Mouse (Mus musculus) kidney, adult 2 months (tissue): ENCODE results near the gene Ccnk. TPM values are rescaled to one million over a fixed set of nuclear protein-coding genes. Genes with fewer than 3 reads are reported as not detected.

Source experiments
- DNase-seq: peaks from one replicate; pipeline ENCODE4 v3.0.0; 2021
- H3K27ac ChIP-seq: fragments of 200-500 bp; 2 replicates; pipeline ENCODE4 v1.5.1; 2012; ENCODE audit warnings: low read depth, low read length, control low read depth, inconsistent platforms; ENCODE audit not compliant: insufficient read depth
- H3K27me3 ChIP-seq: fragments of 200-500 bp; replicated peaks from 2 replicates; pipeline ENCODE4 v1.6.1; 2012; ENCODE audit warnings: mild to moderate bottlenecking, moderate library complexity, low read length, inconsistent platforms; ENCODE audit not compliant: control insufficient read depth, insufficient read depth
- H3K36me3 ChIP-seq: fragments of 200-500 bp; 2 replicates; pipeline ENCODE4 v1.6.1; 2012; ENCODE audit warnings: mild to moderate bottlenecking, moderate library complexity, low read length, inconsistent platforms; ENCODE audit not compliant: control insufficient read depth, insufficient read depth
- H3K4me1 ChIP-seq: fragments of 200-500 bp; 2 replicates; pipeline ENCODE4 v1.6.1; 2011; ENCODE audit warnings: low read length; ENCODE audit not compliant: control insufficient read depth, insufficient read depth
- H3K4me3 ChIP-seq: fragments of 200-500 bp; 2 replicates; pipeline ENCODE4 v1.5.1; 2011; ENCODE audit warnings: mild to moderate bottlenecking, low read depth, low read length, control low read depth; ENCODE audit not compliant: insufficient read depth
- CTCF ChIP-seq: fragments of 200-500 bp; conservative IDR thresholded peaks from 2 replicates; pipeline ENCODE4 v1.5.1; 2011; ENCODE audit warnings: low read depth, mild to moderate bottlenecking, control low read depth, low read length, moderate library complexity, mixed read lengths; ENCODE audit not compliant: insufficient read depth, insufficient read length
- POLR2A ChIP-seq: fragments of 200-500 bp; IDR thresholded peaks from one replicate; pipeline ENCODE4 v1.6.1; 2011; ENCODE audit warnings: low read depth, low read length, control low read depth
- WGBS: fragments of 180-500 bp; shearing (Covaris S2); methylation state at CpG from one replicate; pipeline ENCODE4 v1.1.7; 2018; 5-methylcytosine and 5-hydroxymethylcytosine counted together
- polyA plus RNA-seq: library from polyadenylated mRNA; depleted of rRNA; stranded (reverse); fragments of >200 nt; gene quantifications from 2 replicates; pipeline ENCODE4 v1.2.3, GENCODE M21; 2012; rRNA removed

Ccnk gene
- 11.4 and 12.6 TPM in 2 replicates for polyA plus RNA-seq

DNA sequence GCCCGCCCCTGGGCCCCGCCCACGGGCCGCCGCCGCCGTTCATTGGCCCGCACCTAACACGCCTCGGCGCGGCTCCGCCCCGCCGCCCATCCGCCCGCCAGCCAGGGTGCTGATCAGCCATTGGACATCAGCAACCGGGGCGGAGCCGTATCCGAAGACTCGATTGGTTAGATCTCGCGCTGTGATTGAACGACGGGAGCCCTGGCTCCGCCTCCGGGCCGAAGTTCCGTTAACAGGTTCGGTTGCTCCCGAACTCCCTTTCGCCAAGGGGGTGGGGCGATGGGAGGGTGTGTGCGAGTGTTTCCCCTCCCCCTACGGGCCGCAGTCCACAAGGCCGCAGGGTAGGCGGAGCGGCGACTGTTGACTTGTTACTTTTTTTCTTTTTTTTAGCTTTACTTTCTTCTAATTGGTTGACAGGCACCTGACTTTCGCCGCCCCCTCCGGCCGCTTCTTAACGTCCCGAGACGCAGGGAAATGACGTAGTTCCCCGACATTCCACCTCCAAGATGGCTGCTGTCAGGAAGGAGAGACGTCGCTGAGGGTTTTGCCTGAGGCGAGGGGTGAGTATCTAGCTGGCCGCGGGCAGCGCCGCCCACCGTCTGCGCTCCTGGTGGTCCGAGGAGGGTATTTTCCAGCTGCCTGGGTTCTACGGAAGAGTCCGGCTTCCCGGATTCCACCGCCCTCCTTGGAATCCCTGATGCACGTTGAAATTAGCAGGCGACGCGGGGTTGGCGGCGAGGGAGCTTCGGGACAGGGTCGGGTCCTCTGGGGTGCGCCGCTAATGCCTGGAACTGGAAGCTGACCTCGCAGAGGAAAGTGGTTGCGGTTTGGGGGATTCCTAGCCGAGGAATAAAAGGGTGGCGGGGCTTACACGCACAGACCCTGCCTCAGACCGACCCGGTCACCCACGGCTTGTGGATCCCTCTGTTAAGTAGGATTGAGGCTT lies at the start of gene Ccnk:
Ccnk (plus strand) TSS at position 259 of the 946 bp plus-strand sequence.
- DNase-seq = peak; percentile 100
- peak within 1 kb of the TSS; percentile 96 for H3K27ac ChIP-seq
- WGBS = under 1% methylated on average over 78 of the region's 82 CpGs
- no peaks in the 10 kb centered on the region for H3K36me3 ChIP-seq
- peak within 1 kb of the TSS; percentile 94 for H3K4me3 ChIP-seq
- peaks cover 16% of the 10 kb centered on the region for H3K4me1 ChIP-seq
- H3K27me3 ChIP-seq = no peaks in the 10 kb centered on the region
- no peak for TF ChIP-seq CTCF
- peak; percentile 75 for TF ChIP-seq POLR2A

DNA sequence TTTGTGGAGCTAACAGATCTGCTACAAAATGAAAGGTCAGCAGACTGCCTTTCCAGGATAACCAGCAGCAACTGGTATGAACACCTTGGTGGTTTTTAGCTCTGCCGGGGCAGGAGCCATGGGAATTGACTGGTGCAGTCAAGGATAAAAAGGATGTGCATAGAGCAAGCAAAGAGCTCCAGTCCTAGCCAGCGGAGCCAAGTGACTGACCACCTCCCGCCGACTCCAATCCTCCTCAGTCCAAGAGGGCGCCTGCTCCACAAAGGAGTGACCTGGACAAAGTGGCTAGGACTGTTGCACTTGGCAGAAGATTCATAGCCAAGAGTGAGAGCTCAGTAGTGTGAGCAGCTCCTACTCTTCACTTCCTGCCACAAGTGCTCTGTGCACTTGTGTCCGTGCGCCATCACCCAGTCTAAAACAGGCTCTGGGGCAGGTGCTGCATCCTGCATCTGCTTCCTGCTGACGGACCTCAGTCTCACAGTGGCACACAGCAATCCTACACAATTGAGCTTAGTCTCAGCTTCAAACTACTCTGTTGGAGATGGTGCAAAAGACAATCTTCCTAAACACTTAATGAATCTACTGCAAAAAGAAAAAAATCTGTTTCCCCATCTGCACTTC lies 46.8 kb upstream of the Ccnk start:
- Histone ChIP-seq H3K27me3 (no peaks in the 10 kb centered on the region), H3K36me3 (peaks cover 3% of the 10 kb centered on the region), H3K27ac (peak overlapping the region; percentile 58), H3K4me1 (peaks cover 18% of the 10 kb centered on the region), H3K4me3 (no peak overlapping the region)
- WGBS = 53% methylated on average over 8 of the region's 8 CpGs
- peak; percentile 88 for DNase-seq
- TF ChIP-seq POLR2A (no peak), CTCF (no peak)

DNA sequence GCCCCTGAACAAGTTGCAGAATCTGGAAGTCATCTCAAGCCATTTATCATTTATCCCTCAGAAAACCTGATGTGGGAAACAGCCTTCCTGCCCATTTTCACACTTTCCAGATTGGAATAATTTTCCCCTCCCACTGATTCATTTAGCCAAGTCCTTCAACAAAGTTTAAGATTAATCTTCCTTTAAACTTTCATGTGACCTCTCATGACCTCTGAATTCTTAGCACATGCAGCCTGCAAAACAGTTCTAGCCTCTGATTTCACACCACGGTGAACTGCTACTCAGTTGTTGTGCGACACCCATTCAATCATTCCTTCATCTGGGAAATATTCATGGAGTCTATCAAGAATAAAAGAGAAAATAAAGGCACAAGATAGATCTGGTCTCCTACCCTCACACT lies 46.2 kb upstream of the Ccnk start:
- H3K4me3 ChIP-seq = no peak overlapping the region
- H3K36me3 ChIP-seq = peaks cover 3% of the 10 kb centered on the region
- DNase-seq = peak; percentile 61
- WGBS = 23% methylated on average over 2 of the region's 2 CpGs
- no peaks in the 10 kb centered on the region for H3K27me3 ChIP-seq
- TF ChIP-seq CTCF = no peak
- no peak for TF ChIP-seq POLR2A
- H3K4me1 ChIP-seq = peaks cover 18% of the 10 kb centered on the region
- no peak overlapping the region for H3K27ac ChIP-seq

GRCm38 (mm10) chr12:108135610-108136208 lies 43.7 kb upstream of the Ccnk start:
- 54% methylated on average over 6 of the region's 6 CpGs for WGBS
- Histone ChIP-seq H3K36me3 (peaks cover under 1% of the 10 kb centered on the region; the same call in 1 of the 2 replicates), H3K27ac (peak overlapping the region; percentile 54; the same call in 1 of the 2 replicates), H3K4me3 (no peak overlapping the region), H3K4me1 (peaks cover 18% of the 10 kb centered on the region), H3K27me3 (no peaks in the 10 kb centered on the region)
- DNase-seq = peak; percentile 52
- no peak for TF ChIP-seq POLR2A
- no peak for TF ChIP-seq CTCF

- WGBS = 71% methylated on average over 5 of the region's 5 CpGs
- peaks cover 13% of the 10 kb centered on the region; the same call in 1 of the 2 replicates for H3K4me1 ChIP-seq
- TF ChIP-seq POLR2A (no peak), CTCF (no peak)
- peak overlapping the region; percentile 67 for H3K27ac ChIP-seq
- H3K36me3 ChIP-seq = no peaks in the 10 kb centered on the region
- H3K4me3 ChIP-seq = no peak overlapping the region
- H3K27me3 ChIP-seq = no peaks in the 10 kb centered on the region
- DNase-seq = peak; percentile 81
These were observed 35.5 kb upstream of the Ccnk start for GRCm38 (mm10) chr12:108143624-108144498.

DNA sequence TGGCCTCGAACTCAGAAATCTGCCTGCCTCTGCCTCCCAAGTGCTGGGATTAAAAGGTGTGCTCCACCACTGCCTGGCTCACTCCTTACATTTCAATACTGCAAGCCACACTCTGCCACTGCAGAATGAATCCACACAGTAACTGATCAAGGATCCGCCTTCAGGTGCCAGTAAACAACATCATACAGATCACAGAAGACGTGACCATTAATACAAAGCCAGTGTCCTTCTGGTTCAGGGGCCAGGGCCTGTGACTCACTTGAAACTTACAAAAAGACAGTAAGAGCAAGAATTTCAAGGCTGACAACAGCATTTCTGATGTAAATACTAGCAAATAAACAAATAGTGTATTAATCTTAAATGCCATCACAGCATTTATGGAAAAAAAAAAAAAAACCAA lies 34.2 kb upstream of the Ccnk start:
- TF ChIP-seq CTCF = no peak
- no peak for TF ChIP-seq POLR2A
- Histone ChIP-seq H3K4me1 (peaks cover 13% of the 10 kb centered on the region; the same call in 1 of the 2 replicates), H3K4me3 (no peak overlapping the region), H3K36me3 (no peaks in the 10 kb centered on the region), H3K27me3 (no peaks in the 10 kb centered on the region), H3K27ac (no peak overlapping the region)
- no peak for DNase-seq
- WGBS = 94% methylated on average over 3 of the region's 3 CpGs
